Mouse (Mus musculus) small intestine, adult 2 months (tissue): ENCODE results near the gene Cbr3.

ENCODE experiments used
- CTCF ChIP-seq: fragments of 200-500 bp; IDR thresholded peaks from 2 replicates; pipeline ENCODE4 v1.5.1; 2012; ENCODE audit warnings: low read depth, mild to moderate bottlenecking, control low read depth, inconsistent platforms, low read length, moderate library complexity, mixed read lengths; ENCODE audit not compliant: insufficient replicate concordance, insufficient read length; ENCODE audit errors: extremely low read depth
- POLR2A ChIP-seq: fragments of 200-500 bp; IDR thresholded peaks from 2 replicates; pipeline ENCODE4 v1.6.1; 2012; ENCODE audit warnings: low read depth, mild to moderate bottlenecking, control low read depth, inconsistent platforms, low read length, moderate library complexity

- TF ChIP-seq POLR2A (no peak), CTCF (no peak)
These were observed 32.8 kb downstream of the Cbr3 start for GRCm38 (mm10) chr16:93715826-93716225.
